Mouse (Mus musculus) midbrain, embryonic 10.5 days (tissue): ENCODE data around the gene Olfr429. TPM values are rescaled to one million over a fixed set of nuclear protein-coding genes. Genes with fewer than 3 reads are reported as not detected.

Source experiments
- DNase-seq: peaks from one replicate; pipeline ENCODE4 v3.0.0-alpha.2; 2017; ENCODE audit warnings: low spot score
- H3K27ac ChIP-seq: fragments of 300-500 bp; sonication (generic); replicated peaks from 2 replicates; pipeline ENCODE4 v1.5.1; 2016; ENCODE audit warnings: mild to moderate bottlenecking
- H3K27me3 ChIP-seq: fragments of 300-500 bp; sonication (generic); 2 replicates; pipeline ENCODE4 v1.6.1; 2016; ENCODE audit warnings: low read depth, mild to moderate bottlenecking; ENCODE audit not compliant: poor library complexity, severe bottlenecking
- H3K36me3 ChIP-seq: fragments of 300-500 bp; sonication (generic); 2 replicates; pipeline ENCODE4 v1.6.1; 2016; ENCODE audit warnings: mild to moderate bottlenecking, moderate library complexity
- H3K4me1 ChIP-seq: fragments of 300-500 bp; sonication (generic); 2 replicates; pipeline ENCODE4 v1.6.1; 2016
- H3K4me3 ChIP-seq: fragments of 300-500 bp; sonication (generic); 2 replicates; pipeline ENCODE4 v1.5.1; 2016; ENCODE audit warnings: mild to moderate bottlenecking, moderate library complexity
- H3K9me3 ChIP-seq: fragments of 300-500 bp; sonication (generic); replicated peaks from 2 replicates; pipeline ENCODE4 v1.6.1; 2016; ENCODE audit warnings: mild to moderate bottlenecking
- WGBS: fragments of 180-500 bp; shearing (Covaris S2); methylation state at CpG from one replicate; pipeline ENCODE4 v1.1.7; 2016; 5-methylcytosine and 5-hydroxymethylcytosine counted together
- polyA plus RNA-seq: library from polyadenylated mRNA; unstranded; fragments of >200 nt; fragmentation: Nextera tagmentation; extraction: Ambion mirVana; gene quantifications from 2 replicates; pipeline ENCODE4 v1.2.1, GENCODE M21; 2016

Olfr429 gene
- polyA plus RNA-seq, 1 experiment from 2014 or later = not detected

DNA sequence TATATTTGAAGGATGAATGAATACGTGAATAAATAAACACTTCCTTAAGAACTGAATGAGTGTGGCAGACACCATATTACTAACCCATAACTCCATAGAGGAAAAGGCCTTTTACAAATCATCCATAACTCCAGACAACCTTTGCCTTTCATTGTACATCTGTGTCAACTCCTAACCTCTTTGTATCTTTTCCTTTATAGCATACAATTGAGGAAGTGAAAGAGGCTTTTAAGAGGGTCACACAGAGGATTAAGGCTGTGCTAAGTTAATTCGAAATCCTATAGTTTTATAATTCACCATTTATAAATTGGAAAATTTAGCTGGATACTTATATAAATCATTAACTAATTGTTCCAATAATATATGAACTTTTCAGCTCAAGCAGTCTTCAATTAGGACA is 28.9 kb upstream of the Olfr429 start:
- no peak overlapping the region for H3K4me3 ChIP-seq
- H3K27me3 ChIP-seq = no peaks in the 10 kb centered on the region
- no peak overlapping the region for H3K27ac ChIP-seq
- no peaks in the 10 kb centered on the region for H3K9me3 ChIP-seq
- 77% methylated on average over 2 of the region's 2 CpGs for WGBS
- H3K36me3 ChIP-seq = no peaks in the 10 kb centered on the region
- DNase-seq = no peak
- no peaks in the 10 kb centered on the region for H3K4me1 ChIP-seq

DNA sequence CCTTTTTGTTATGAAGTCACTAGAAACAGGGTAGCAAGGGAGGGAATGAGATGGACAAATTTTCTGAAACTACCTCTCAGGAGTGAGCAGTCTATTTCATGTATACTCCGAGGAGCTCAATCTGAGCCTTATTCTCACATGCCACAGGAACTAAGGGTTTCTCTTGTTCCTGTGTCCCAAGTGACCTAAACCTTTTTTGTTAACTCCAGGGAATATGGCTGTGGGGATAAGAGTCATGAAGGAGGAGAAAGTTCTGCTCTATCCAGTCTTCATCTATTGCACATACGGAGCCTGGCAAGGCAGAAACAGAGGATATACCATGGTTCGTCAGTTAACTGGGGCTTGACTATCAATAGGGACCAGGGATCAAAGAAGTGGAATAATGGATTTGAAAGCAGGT is 17.8 kb upstream of the Olfr429 start, which contains the start of gene Olfr430:
Gene Olfr430 (plus strand): TSS at position 301 of the 400 bp plus-strand sequence.
- DNase-seq = no peak
- WGBS = 91% methylated on average over 3 of the region's 3 CpGs
- Histone ChIP-seq H3K9me3 (no peaks in the 10 kb centered on the region), H3K27ac (no peak within 1 kb of the TSS), H3K4me1 (no peaks in the 10 kb centered on the region), H3K4me3 (no peak within 1 kb of the TSS), H3K27me3 (no peaks in the 10 kb centered on the region), H3K36me3 (no peaks in the 10 kb centered on the region)

DNA sequence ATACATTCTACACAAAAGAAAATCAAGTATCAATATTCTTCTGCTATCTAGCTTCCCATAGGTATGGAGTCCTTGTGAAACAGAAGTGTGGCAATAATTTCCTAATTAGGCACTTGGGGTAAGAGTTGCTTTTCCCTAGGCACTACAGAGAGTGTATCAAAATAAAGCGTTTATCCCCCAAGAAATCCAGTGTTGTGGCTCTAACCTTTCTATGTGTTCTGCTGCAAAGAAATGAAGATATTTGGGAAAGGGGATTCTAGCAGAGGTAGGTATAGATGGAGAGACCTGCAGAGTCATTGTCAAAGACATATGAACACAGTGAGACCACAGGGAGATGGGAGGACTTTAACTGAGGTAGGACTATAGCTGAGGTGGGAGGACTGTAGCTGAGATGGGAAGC is 12.5 kb downstream of the Olfr429 start, which contains the start of gene Olfr427:
Gene Olfr427 (plus strand): TSS at position 301 of the 400 bp plus-strand sequence.
- no peaks in the 10 kb centered on the region for H3K4me1 ChIP-seq
- H3K27ac ChIP-seq = no peak within 1 kb of the TSS
- no peaks in the 10 kb centered on the region for H3K9me3 ChIP-seq
- no peak within 1 kb of the TSS for H3K4me3 ChIP-seq
- H3K27me3 ChIP-seq = no peaks in the 10 kb centered on the region
- no peaks in the 10 kb centered on the region for H3K36me3 ChIP-seq
- no peak for DNase-seq
- 92% methylated on average over 1 of the region's 1 CpGs for WGBS

DNA sequence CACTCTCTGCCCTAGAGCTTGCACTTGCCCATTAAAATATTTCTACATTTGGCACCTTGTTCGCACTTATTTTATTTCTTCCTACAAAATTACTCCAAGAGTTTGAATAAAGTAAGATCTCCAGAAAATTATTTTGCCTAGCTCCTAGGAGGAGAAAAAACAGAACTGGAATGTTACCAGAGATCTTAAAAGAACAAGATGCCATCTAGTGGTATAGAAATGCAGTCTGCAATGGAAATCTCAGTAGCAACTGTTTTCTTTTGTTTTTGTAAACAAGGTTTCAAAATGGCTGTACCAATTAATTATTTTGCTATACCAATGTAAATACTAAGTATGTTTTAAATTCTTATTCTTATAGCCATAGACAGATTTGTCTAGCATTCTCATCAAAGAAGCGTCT is 19.6 kb downstream of the Olfr429 start:
- no peaks in the 10 kb centered on the region for H3K27me3 ChIP-seq
- WGBS = 57% methylated on average over 2 of the region's 2 CpGs
- no peak overlapping the region for H3K27ac ChIP-seq
- H3K4me3 ChIP-seq = no peak overlapping the region
- DNase-seq = no peak
- H3K4me1 ChIP-seq = no peaks in the 10 kb centered on the region
- no peaks in the 10 kb centered on the region for H3K9me3 ChIP-seq
- no peaks in the 10 kb centered on the region for H3K36me3 ChIP-seq

DNA sequence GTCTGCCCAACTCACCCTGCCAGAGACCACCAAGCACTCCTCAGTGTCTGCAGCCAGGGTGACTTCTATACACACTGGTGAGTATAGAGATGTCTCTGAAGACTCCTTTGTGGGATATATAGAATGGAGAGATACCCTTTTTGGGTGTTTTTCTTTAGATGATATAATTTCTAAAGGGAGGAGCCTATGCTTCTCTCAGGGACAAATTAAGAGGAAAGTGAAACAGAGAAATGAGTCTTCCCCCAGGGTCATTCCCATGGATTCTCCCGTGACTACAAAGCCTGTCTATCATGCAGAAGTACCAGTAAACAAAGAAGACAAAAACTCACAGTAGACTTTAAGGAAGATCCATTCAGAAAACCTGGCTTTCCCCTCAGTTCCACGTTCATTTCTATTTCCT is 36.9 kb downstream of the Olfr429 start, which contains the start of gene Olfr231:
Gene Olfr231 (minus strand): TSS at position 101 of the 400 bp plus-strand sequence.
- Histone ChIP-seq H3K27me3 (no peaks in the 10 kb centered on the region), H3K4me3 (no peak within 1 kb of the TSS), H3K4me1 (no peaks in the 10 kb centered on the region), H3K27ac (no peak within 1 kb of the TSS), H3K36me3 (no peaks in the 10 kb centered on the region), H3K9me3 (no peaks in the 10 kb centered on the region)
- DNase-seq = no peak
- 53% methylated on average over 2 of the region's 2 CpGs for WGBS

DNA sequence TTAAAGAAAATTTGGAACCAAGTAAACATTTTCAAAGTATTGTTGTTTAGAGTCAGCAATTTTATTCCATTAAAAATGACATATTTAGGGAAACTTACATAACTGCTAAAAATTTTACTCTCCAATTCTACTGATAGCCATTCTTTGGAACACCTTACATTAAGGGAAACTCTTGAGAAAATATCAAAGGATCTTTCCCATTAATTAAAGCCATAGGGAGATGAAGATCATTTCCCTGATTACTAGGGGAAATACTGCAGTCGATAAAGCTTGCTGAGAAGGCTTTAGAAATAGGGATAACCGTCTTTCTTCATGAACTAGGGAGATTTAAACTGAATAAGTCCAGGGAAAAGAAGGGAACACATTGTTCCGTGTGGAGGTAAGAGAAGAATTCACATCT is 47.1 kb downstream of the Olfr429 start, which contains the start of gene Olfr424:
Gene Olfr424 (plus strand): TSS at position 301 of the 400 bp plus-strand sequence.
- no peak for DNase-seq
- H3K4me1 ChIP-seq = no peaks in the 10 kb centered on the region
- no peaks in the 10 kb centered on the region for H3K27me3 ChIP-seq
- WGBS = 74% methylated on average over 3 of the region's 3 CpGs
- no peak within 1 kb of the TSS for H3K4me3 ChIP-seq
- H3K9me3 ChIP-seq = no peaks in the 10 kb centered on the region
- H3K27ac ChIP-seq = no peak within 1 kb of the TSS
- no peaks in the 10 kb centered on the region for H3K36me3 ChIP-seq

DNA sequence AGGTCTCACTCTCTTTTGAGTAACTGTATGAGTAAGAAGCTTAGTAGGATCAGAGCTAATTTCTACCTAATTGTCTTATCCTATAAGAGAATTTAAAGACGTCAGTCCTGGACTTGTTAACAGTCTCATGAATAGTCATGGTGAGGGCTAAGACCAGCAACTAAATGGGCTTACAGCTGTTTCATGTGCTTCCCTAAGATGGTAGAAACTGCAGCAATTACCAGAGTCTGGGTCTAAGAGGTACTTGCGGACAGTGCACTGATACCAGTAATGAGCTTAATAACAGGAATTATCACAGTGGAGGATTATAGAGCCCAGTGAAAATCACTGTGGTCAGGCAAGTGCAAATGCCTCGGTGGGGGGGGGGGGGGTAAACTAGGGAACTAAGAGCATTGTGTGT is 47.9 kb downstream of the Olfr429 start:
- WGBS = 56% methylated on average over 3 of the region's 3 CpGs
- H3K4me3 ChIP-seq = no peak overlapping the region

More for the DNA sequence above, 47.9 kb downstream of the Olfr429 start:
- Histone ChIP-seq H3K27ac (no peak overlapping the region), H3K36me3 (no peaks in the 10 kb centered on the region), H3K4me1 (no peaks in the 10 kb centered on the region), H3K27me3 (no peaks in the 10 kb centered on the region), H3K9me3 (no peaks in the 10 kb centered on the region)
- DNase-seq = no peak

Other genes with a start within 250 kb of the Olfr429 start
- 0.11 and 0.17 TPM in 2 replicates for gene Ifi211, start 171.3 kb upstream of the Olfr429 start, polyA plus RNA-seq
- 0.21 and 0.37 TPM in 2 replicates for gene Mndal, start 141.8 kb upstream of the Olfr429 start, polyA plus RNA-seq
- gene Ifi203, start 141.7 kb upstream of the Olfr429 start, polyA plus RNA-seq = 0.11 TPM in 1 of 2 replicates, not detected in the other
- not detected in 2 replicates for gene Ifi202b, start 101.6 kb upstream of the Olfr429 start, polyA plus RNA-seq
- gene Ifi205, start 52.5 kb upstream of the Olfr429 start, polyA plus RNA-seq = 0.19 TPM in 1 of 2 replicates, not detected in the other
- gene Olfr433, start 43.6 kb upstream of the Olfr429 start, polyA plus RNA-seq = not detected in 2 replicates
- not detected in 2 replicates for gene Olfr432, start 35.1 kb upstream of the Olfr429 start, polyA plus RNA-seq
- not detected in 2 replicates for gene Olfr430, start 17.7 kb upstream of the Olfr429 start, polyA plus RNA-seq
- not detected in 2 replicates for gene Olfr427, start 12.6 kb downstream of the Olfr429 start, polyA plus RNA-seq
- not detected in 2 replicates for gene Olfr231, start 36.8 kb downstream of the Olfr429 start, polyA plus RNA-seq
- gene Olfr424, start 47.2 kb downstream of the Olfr429 start, polyA plus RNA-seq = not detected in 2 replicates
- gene Olfr420, start 71.3 kb downstream of the Olfr429 start, polyA plus RNA-seq = not detected in 2 replicates
- 1.4 TPM in 2 replicates for gene Spta1, start 88.4 kb downstream of the Olfr429 start, polyA plus RNA-seq
- not detected in 2 replicates for gene Olfr419, start 167.7 kb downstream of the Olfr429 start, polyA plus RNA-seq
- not detected in 2 replicates for gene Mptx1, start 246.2 kb downstream of the Olfr429 start, polyA plus RNA-seq